Mouse (Mus musculus): ENCODE data around the gene Elovl7. TPM values are rescaled to one million over a fixed set of nuclear protein-coding genes. Genes with fewer than 3 reads are reported as not detected.

Gene Elovl7
- polyA plus RNA-seq, 1 experiment = 4.3 TPM

DNA sequence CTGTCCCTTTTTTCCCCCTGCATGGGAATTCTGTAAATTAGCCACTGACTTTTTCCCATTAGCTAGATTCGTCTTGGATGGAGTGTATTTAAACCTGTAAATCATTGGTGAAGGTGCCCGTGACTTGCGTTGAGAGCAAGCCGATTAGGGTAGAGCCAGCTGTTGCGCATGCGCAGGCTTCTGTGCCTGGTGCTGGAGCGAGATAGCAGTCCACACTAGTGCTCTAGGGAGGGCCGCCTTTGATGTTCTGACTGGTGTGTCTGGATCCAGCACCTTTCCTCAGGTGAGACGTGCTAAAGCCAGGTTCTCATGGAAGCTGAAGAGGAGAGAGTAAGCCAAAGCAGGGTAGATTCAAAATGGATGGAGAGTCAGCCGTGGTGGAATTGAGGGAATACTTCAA lies 112.1 kb downstream of the Elovl7 start:
- TF ChIP-seq CTCF (IDR thresholded peaks at IDR 0.05; ENCODE audit: control insufficient read depth, insufficient read depth, low read length) (no peak), POLR2A (IDR thresholded peaks at IDR 0.05; ENCODE audit: borderline replicate concordance, control insufficient read depth, low read depth, low read length) (no peak)
- Histone ChIP-seq H3K27ac (ENCODE audit: control insufficient read depth, insufficient read depth, low read depth, low read length, poor library complexity) (no peak overlapping the region), H3K4me3 (replicated peaks; ENCODE audit: control insufficient read depth, low read depth, low read length) (no peak overlapping the region), H3K4me1 (ENCODE audit: control insufficient read depth, insufficient read depth, low read length) (peaks cover 1% of the 10 kb centered on the region)
- WGBS = 90% methylated on average over 10 of the region's 10 CpGs

DNA sequence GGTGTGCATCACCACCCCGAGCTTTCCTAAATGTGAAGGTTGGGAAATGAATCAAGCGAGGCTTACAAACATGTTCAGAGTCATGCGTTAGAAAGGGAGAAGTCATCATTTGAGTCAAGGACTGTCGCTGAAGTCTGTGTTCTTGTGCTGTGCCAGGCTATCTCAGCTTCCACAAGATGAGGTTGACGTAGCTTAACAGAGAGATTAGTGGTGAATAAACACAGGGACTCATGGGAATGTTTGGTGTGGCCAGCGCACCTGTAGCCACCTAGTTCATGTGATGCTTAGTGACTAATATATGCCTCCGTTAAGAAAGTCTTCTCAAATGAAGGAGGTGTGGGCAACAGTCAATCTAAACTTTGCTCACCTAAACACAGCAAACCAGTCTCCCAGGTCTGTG lies 112.8 kb downstream of the Elovl7 start:
- WGBS = 86% methylated on average over 7 of the region's 7 CpGs
- H3K4me3 ChIP-seq (replicated peaks; ENCODE audit: control insufficient read depth, low read depth, low read length) = no peak overlapping the region
- no peak overlapping the region for H3K27ac ChIP-seq (ENCODE audit: control insufficient read depth, insufficient read depth, low read depth, low read length, poor library complexity)

DNA sequence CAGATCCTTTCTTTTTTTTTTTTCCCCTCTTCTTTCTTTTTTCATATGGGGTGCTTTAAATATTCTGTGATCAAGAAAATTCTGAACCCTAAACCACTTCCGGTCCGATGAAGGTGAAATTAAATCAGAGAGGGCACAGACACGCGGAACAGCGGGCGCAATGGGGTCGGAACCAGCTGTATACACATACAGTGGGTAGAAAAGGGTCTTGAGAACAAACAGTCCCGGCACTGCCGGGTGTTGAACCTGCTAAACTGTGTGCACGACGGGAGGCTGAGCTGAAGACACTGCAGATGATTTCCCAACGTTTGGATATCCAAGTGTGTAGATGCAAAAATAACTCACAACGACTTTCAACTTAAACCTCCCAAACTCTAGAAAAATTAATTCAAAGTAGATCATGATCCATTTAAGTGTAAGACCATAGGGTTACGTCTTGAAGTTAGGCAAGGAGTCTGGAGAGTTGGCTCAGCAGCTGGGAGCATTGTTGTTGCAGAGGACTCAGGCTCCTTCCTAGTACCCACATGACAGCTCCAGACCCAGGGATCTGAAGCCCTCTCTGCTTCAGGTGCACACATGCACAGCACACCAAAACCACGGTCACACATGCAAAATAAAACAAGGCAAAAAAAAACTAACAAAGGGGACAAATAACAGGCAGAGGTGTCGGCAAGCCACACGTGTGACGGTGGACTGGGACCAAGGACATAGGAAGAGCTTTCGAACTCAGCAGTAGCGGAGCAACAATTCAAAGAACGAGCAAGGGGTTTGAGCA lies 114.4 kb downstream of the Elovl7 start:
- WGBS = 91% methylated on average over 21 of the region's 21 CpGs
- H3K4me3 ChIP-seq (replicated peaks; ENCODE audit: control insufficient read depth, low read depth, low read length) = no peak overlapping the region
- no peak overlapping the region for H3K27ac ChIP-seq (ENCODE audit: control insufficient read depth, insufficient read depth, low read depth, low read length, poor library complexity)
- TF ChIP-seq CTCF (IDR thresholded peaks at IDR 0.05; ENCODE audit: control insufficient read depth, insufficient read depth, low read length) (no peak), POLR2A (IDR thresholded peaks at IDR 0.05; ENCODE audit: borderline replicate concordance, control insufficient read depth, low read depth, low read length) (no peak)
- peaks cover 1% of the 10 kb centered on the region for H3K4me1 ChIP-seq (ENCODE audit: control insufficient read depth, insufficient read depth, low read length)

More for the DNA sequence above, 112.8 kb downstream of the Elovl7 start:
- TF ChIP-seq POLR2A (IDR thresholded peaks at IDR 0.05; ENCODE audit: borderline replicate concordance, control insufficient read depth, low read depth, low read length) (no peak), CTCF (IDR thresholded peaks at IDR 0.05; ENCODE audit: control insufficient read depth, insufficient read depth, low read length) (no peak)
- peaks cover 1% of the 10 kb centered on the region for H3K4me1 ChIP-seq (ENCODE audit: control insufficient read depth, insufficient read depth, low read length)

DNA sequence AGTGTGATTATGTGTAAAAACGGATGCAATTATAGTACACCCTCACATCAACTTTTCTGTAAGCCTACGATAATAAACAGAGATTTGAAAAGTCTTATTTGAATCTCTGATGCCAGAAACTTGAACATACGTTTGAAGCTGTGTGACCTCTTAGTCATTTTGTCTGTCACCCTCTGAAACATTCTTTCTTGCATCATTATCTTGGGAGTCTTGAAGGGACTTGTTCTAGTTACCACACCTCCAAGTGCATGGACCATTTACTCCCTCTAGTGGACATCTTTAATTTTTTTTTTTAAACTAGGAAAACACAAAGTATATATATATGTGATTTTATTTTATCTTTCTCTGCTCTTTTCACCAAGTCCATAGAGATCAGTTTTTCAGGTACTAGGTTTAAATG lies 115.5 kb downstream of the Elovl7 start:
- WGBS = 51% methylated on average over 3 of the region's 3 CpGs
- H3K4me3 ChIP-seq (replicated peaks; ENCODE audit: control insufficient read depth, low read depth, low read length) = no peak overlapping the region
- TF ChIP-seq CTCF (IDR thresholded peaks at IDR 0.05; ENCODE audit: control insufficient read depth, insufficient read depth, low read length) (no peak), POLR2A (IDR thresholded peaks at IDR 0.05; ENCODE audit: borderline replicate concordance, control insufficient read depth, low read depth, low read length) (no peak)
- H3K4me1 ChIP-seq (ENCODE audit: control insufficient read depth, insufficient read depth, low read length) = no peaks in the 10 kb centered on the region
- H3K27ac ChIP-seq (ENCODE audit: control insufficient read depth, insufficient read depth, low read depth, low read length, poor library complexity) = no peak overlapping the region

Other genes with a start within 250 kb of the Elovl7 start
- gene Smim15, start 170.0 kb upstream of the Elovl7 start, polyA plus RNA-seq (2011; ENCODE audit: insufficient read depth, insufficient read length, low replicate concordance, missing spikeins) = 16.6 and 33.5 TPM in 2 replicates
- 15.9 and 20.7 TPM in 2 replicates for gene Ndufaf2, start 55.8 kb upstream of the Elovl7 start, polyA plus RNA-seq (2011; ENCODE audit: insufficient read depth, insufficient read length, low replicate concordance, missing spikeins)
- gene Ercc8, start 55.7 kb upstream of the Elovl7 start, polyA plus RNA-seq (2011; ENCODE audit: insufficient read depth, insufficient read length, low replicate concordance, missing spikeins) = 2.7 and 2.9 TPM in 2 replicates
- 20.8 and 21.2 TPM in 2 replicates for gene Depdc1b, start 101.9 kb downstream of the Elovl7 start, polyA plus RNA-seq (2011; ENCODE audit: insufficient read depth, insufficient read length, low replicate concordance, missing spikeins)
- 6.5 and 17.6 TPM in 2 replicates for gene Pde4d, start 235.5 kb downstream of the Elovl7 start, polyA plus RNA-seq (2011; ENCODE audit: insufficient read depth, insufficient read length, low replicate concordance, missing spikeins)